Mouse (Mus musculus) kidney, adult 2 months (tissue): ENCODE measurements around the gene Med14. TPM values are rescaled to one million over a fixed set of nuclear protein-coding genes. Genes with fewer than 3 reads are reported as not detected.

ENCODE experiments used
- DNase-seq: peaks from one replicate; pipeline ENCODE4 v3.0.0; 2021
- H3K27ac ChIP-seq: fragments of 200-500 bp; 2 replicates; pipeline ENCODE4 v1.5.1; 2012; ENCODE audit warnings: low read depth, low read length, control low read depth, inconsistent platforms; ENCODE audit not compliant: insufficient read depth
- H3K27me3 ChIP-seq: fragments of 200-500 bp; replicated peaks from 2 replicates; pipeline ENCODE4 v1.6.1; 2012; ENCODE audit warnings: mild to moderate bottlenecking, moderate library complexity, low read length, inconsistent platforms; ENCODE audit not compliant: control insufficient read depth, insufficient read depth
- H3K36me3 ChIP-seq: fragments of 200-500 bp; 2 replicates; pipeline ENCODE4 v1.6.1; 2012; ENCODE audit warnings: mild to moderate bottlenecking, moderate library complexity, low read length, inconsistent platforms; ENCODE audit not compliant: control insufficient read depth, insufficient read depth
- H3K4me1 ChIP-seq: fragments of 200-500 bp; 2 replicates; pipeline ENCODE4 v1.6.1; 2011; ENCODE audit warnings: low read length; ENCODE audit not compliant: control insufficient read depth, insufficient read depth
- H3K4me3 ChIP-seq: fragments of 200-500 bp; 2 replicates; pipeline ENCODE4 v1.5.1; 2011; ENCODE audit warnings: mild to moderate bottlenecking, low read depth, low read length, control low read depth; ENCODE audit not compliant: insufficient read depth
- CTCF ChIP-seq: fragments of 200-500 bp; conservative IDR thresholded peaks from 2 replicates; pipeline ENCODE4 v1.5.1; 2011; ENCODE audit warnings: low read depth, mild to moderate bottlenecking, control low read depth, low read length, moderate library complexity, mixed read lengths; ENCODE audit not compliant: insufficient read depth, insufficient read length
- POLR2A ChIP-seq: fragments of 200-500 bp; IDR thresholded peaks from one replicate; pipeline ENCODE4 v1.6.1; 2011; ENCODE audit warnings: low read depth, low read length, control low read depth
- WGBS: fragments of 180-500 bp; shearing (Covaris S2); methylation state at CpG from one replicate; pipeline ENCODE4 v1.1.7; 2018; 5-methylcytosine and 5-hydroxymethylcytosine counted together
- polyA plus RNA-seq: library from polyadenylated mRNA; depleted of rRNA; stranded (reverse); fragments of >200 nt; gene quantifications from 2 replicates; pipeline ENCODE4 v1.2.3, GENCODE M21; 2012

Med14 gene
- polyA plus RNA-seq, 1 experiment, result 17.4 TPM

GRCm38 (mm10) chrX:12766846-12767564 is 5.1 kb upstream of the Med14 start:
- no peak overlapping the region for H3K4me3 ChIP-seq
- H3K4me1 ChIP-seq, result no peaks in the 10 kb centered on the region; the same call in 1 of the 2 replicates
- WGBS, result 56% methylated on average over 4 of the region's 4 CpGs
- no peaks in the 10 kb centered on the region for H3K36me3 ChIP-seq
- no peak for TF ChIP-seq CTCF
- TF ChIP-seq POLR2A, result no peak
- H3K27ac ChIP-seq, result no peak overlapping the region
- DNase-seq, result no peak
- H3K27me3 ChIP-seq, result no peaks in the 10 kb centered on the region

- no peaks in the 10 kb centered on the region for H3K27me3 ChIP-seq
- peak overlapping the region; percentile 92; the same call in 1 of the 2 replicates for H3K27ac ChIP-seq
- no peaks in the 10 kb centered on the region; the same call in 1 of the 2 replicates for H3K4me1 ChIP-seq
- DNase-seq, result no peak
- 44% methylated on average over 3 of the region's 3 CpGs for WGBS
- TF ChIP-seq CTCF, result no peak
- no peak for TF ChIP-seq POLR2A
- no peaks in the 10 kb centered on the region for H3K36me3 ChIP-seq
- no peak overlapping the region for H3K4me3 ChIP-seq
These were observed 1.4 kb upstream of the Med14 start for GRCm38 (mm10) chrX:12763127-12763834.

GRCm38 (mm10) chrX:12762334-12763126 is 657 bp upstream of the Med14 start:
- Histone ChIP-seq H3K27me3 (no peaks in the 10 kb centered on the region), H3K4me1 (peaks cover 1% of the 10 kb centered on the region; the same call in 1 of the 2 replicates), H3K4me3 (peak overlapping the region; percentile 68), H3K27ac (peak overlapping the region; percentile 92), H3K36me3 (no peaks in the 10 kb centered on the region)
- DNase-seq, result no peak
- WGBS, result 1% methylated on average over 32 of the region's 32 CpGs
- TF ChIP-seq POLR2A, result no peak
- no peak for TF ChIP-seq CTCF

- TF ChIP-seq CTCF, result no peak
- no peak for TF ChIP-seq POLR2A
- under 1% methylated on average over 13 of the region's 25 CpGs for WGBS
- Histone ChIP-seq H3K36me3 (no peaks in the 10 kb centered on the region), H3K4me3 (peak overlapping the region; percentile 98), H3K4me1 (peaks cover 4% of the 10 kb centered on the region; the same call in 1 of the 2 replicates), H3K27me3 (no peaks in the 10 kb centered on the region), H3K27ac (peak overlapping the region; percentile 87)
- DNase-seq, result no peak
These were observed 631 bp downstream of the Med14 start for GRCm38 (mm10) chrX:12761259-12761625.

GRCm38 (mm10) chrX:12760501-12760900 is 1.4 kb downstream of the Med14 start:
- DNase-seq, result peak; percentile 23
- no peaks in the 10 kb centered on the region for H3K36me3 ChIP-seq
- peaks cover 4% of the 10 kb centered on the region; the same call in 1 of the 2 replicates for H3K4me1 ChIP-seq
- H3K4me3 ChIP-seq, result peak overlapping the region; percentile 98; the same call in 1 of the 2 replicates
- 1% methylated on average over 8 of the region's 8 CpGs for WGBS
- no peak for TF ChIP-seq POLR2A
- TF ChIP-seq CTCF, result no peak
- no peak overlapping the region; the same call in 1 of the 2 replicates for H3K27ac ChIP-seq
- no peaks in the 10 kb centered on the region for H3K27me3 ChIP-seq

GRCm38 (mm10) chrX:12759625-12760024 is 2.2 kb downstream of the Med14 start:
- H3K27me3 ChIP-seq, result no peaks in the 10 kb centered on the region
- WGBS, result 39% methylated on average over 5 of the region's 5 CpGs
- H3K27ac ChIP-seq, result peak overlapping the region; percentile 50; the same call in 1 of the 2 replicates
- TF ChIP-seq POLR2A (no peak), CTCF (no peak)
- H3K36me3 ChIP-seq, result no peaks in the 10 kb centered on the region
- H3K4me1 ChIP-seq, result peaks cover 4% of the 10 kb centered on the region; the same call in 1 of the 2 replicates
- no peak overlapping the region for H3K4me3 ChIP-seq
- DNase-seq, result no peak
